Mouse (Mus musculus) small intestine, adult 2 months (tissue): ENCODE data around the gene Snx27.

Source experiments
- CTCF ChIP-seq: fragments of 200-500 bp; IDR thresholded peaks from 2 replicates; pipeline ENCODE4 v1.5.1; 2012; ENCODE audit warnings: low read depth, mild to moderate bottlenecking, control low read depth, inconsistent platforms, low read length, moderate library complexity, mixed read lengths; ENCODE audit not compliant: insufficient replicate concordance, insufficient read length; ENCODE audit errors: extremely low read depth
- POLR2A ChIP-seq: fragments of 200-500 bp; IDR thresholded peaks from 2 replicates; pipeline ENCODE4 v1.6.1; 2012; ENCODE audit warnings: low read depth, mild to moderate bottlenecking, control low read depth, inconsistent platforms, low read length, moderate library complexity

- TF ChIP-seq CTCF (no peak), POLR2A (no peak)
These were observed 40.0 kb upstream of the Snx27 start for GRCm38 (mm10) chr3:94622550-94622949.
